Mouse (Mus musculus) lung, adult 2 months (tissue): ENCODE results near the gene Wfdc10.

Experiments used
- CTCF ChIP-seq: fragments of 200-500 bp; IDR thresholded peaks from 2 replicates; pipeline ENCODE4 v1.5.1; 2011; ENCODE audit warnings: mild to moderate bottlenecking, low read length, control low read depth; ENCODE audit not compliant: insufficient read depth
- POLR2A ChIP-seq: fragments of 200-500 bp; IDR thresholded peaks from 2 replicates; pipeline ENCODE4 v1.6.1; 2011; ENCODE audit warnings: low read depth, mild to moderate bottlenecking, control low read depth, low read length, borderline replicate concordance; ENCODE audit errors: extremely low read depth

GRCm38 (mm10) chr2:164670261-164670660 lies 14.4 kb downstream of the Wfdc10 start:
- TF ChIP-seq POLR2A = no peak
- TF ChIP-seq CTCF = no peak
